Mouse (Mus musculus) brain, embryonic 14.5 days (tissue): ENCODE results near the gene Copg1.

Source experiments
- CTCF ChIP-seq: fragments of 200-500 bp; IDR thresholded peaks from 2 replicates; pipeline ENCODE4 v1.5.1; 2012; ENCODE audit warnings: inconsistent platforms, mild to moderate bottlenecking, moderate library complexity, borderline replicate concordance; ENCODE audit not compliant: insufficient read depth, insufficient read length; ENCODE audit errors: extremely low read depth
- POLR2A ChIP-seq: fragments of 200-500 bp; IDR thresholded peaks from 2 replicates; pipeline ENCODE4 v1.6.1; 2012; ENCODE audit warnings: mild to moderate bottlenecking, inconsistent platforms, borderline replicate concordance; ENCODE audit not compliant: poor library complexity, insufficient read depth, insufficient read length, severe bottlenecking; ENCODE audit errors: extremely low read depth

DNA sequence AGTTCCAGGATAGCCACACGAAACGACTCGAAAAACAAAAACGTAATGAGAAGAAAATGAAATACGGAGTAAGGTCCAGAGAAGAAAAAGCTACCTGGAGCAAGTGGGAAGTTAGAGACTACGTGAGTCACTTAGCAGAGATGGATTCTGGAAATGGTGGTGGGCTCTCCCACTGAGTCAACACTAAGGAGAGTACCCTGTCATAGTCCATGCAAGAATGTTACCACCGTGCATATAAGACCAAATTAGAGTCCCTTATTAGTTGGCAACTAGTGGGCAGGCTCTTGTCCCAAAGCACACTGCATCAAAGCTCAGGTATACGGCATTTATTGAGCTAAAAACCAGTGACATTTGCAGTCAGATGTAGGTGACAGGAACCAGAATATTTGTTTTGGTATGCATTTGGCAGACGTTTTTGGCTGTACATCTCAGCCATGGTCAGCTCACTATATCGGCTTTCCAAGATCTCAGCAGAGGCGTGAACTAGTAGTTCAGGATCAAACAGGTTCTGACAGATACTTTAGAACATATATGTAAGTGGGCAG is 47.7 kb upstream of the Copg1 start:
- TF ChIP-seq POLR2A (no peak), CTCF (no peak)
